Mouse (Mus musculus): Measurements from ENCODE around the gene Tnnt2. TPM values are rescaled to one million over a fixed set of nuclear protein-coding genes. Genes with fewer than 3 reads are reported as not detected.

Tnnt2 gene
- polyA plus RNA-seq (2014; fragmentation: Nextera tagmentation; extraction: Ambion mirVana): 2.0 and 2.3 TPM in 2 replicates

DNA sequence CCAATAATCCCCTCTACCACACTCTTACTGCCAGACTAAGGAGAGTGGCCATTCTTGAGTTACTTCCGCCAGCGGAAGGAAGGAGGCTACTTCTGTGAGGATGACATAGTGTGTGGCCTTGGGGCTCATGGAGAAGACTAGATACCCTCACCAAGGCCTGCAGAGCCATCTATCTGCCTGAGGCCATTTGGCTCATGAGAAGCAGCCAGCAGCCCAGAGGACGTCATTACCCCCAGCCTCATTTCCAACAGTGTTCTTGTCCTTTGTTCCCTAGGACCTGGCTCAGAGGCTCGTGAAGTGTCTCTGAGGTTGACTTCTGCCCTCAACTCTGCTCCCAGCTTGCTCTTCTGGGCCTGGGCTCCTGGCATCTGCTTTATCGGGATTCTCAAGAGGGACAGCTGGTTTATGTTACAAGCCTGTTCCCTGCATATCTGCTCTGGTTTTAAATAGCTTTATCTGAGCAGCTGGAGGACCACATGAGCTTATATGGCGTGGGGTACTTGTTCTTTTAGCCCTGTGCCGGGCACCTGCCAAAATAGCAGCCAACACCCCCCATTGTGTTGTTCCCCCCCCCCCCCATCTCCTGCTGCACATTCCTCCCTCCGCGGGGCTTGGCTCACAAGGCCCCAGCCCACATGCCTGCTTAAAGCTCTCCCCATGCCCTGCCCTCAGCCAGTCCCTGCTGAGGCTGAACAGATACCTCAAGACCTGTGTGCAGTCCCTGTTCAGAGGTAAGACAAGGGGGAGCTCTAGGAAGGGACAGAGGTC, at the start of gene Tnnt2:
Tnnt2 (plus strand) TSS at position 639 of the 768 bp plus-strand sequence.
- H3K9me3 ChIP-seq (ENCODE audit: control insufficient read depth, low read length): no peaks in the 10 kb centered on the region
- no peak within 1 kb of the TSS for H3K4me3 ChIP-seq (ENCODE audit: low read length)
- 45% methylated on average over 9 of the region's 9 CpGs for WGBS
- no peak for ATAC-seq (ENCODE audit: low FRiP score, low TSS enrichment)
- H3K4me1 ChIP-seq (ENCODE audit: control insufficient read depth, insufficient read depth, low read length): peaks cover 9% of the 10 kb centered on the region
- no peak within 1 kb of the TSS for H3K27ac ChIP-seq (ENCODE audit: low read depth, low read length)
- H3K36me3 ChIP-seq (ENCODE audit: control insufficient read depth, insufficient read depth, low read length): no peaks in the 10 kb centered on the region
- no peaks in the 10 kb centered on the region for H3K27me3 ChIP-seq (ENCODE audit: control insufficient read depth, insufficient read depth, low read length)
- no peak within 1 kb of the TSS for H3K9ac ChIP-seq (ENCODE audit: low read depth, low read length)
- no peak within 1 kb of the TSS for H3K4me2 ChIP-seq (replicated peaks; ENCODE audit: low read depth, low read length)

DNA sequence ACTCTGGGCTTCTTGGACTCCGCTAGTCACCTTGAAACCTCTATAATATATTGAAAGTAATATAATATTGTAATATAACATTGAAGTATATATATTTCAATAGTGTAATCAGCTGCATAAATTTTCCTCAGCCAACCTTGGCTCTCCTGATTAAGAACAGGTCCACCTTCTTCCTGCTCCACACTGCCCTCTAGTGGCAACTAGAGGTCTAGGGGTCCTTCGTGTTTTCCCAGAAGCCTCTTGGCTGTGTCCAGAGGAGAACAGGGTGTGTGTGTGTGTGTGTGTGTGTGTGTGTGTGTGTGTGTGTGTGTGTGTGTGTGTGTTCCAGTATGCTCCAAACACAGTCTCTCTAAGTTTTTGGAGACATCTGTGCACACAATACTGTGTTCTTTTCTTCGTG, 48.4 kb upstream of the Tnnt2 start:
- Histone ChIP-seq H3K9ac (ENCODE audit: low read depth, low read length) (no peak overlapping the region), H3K36me3 (ENCODE audit: control insufficient read depth, insufficient read depth, low read length) (no peaks in the 10 kb centered on the region), H3K4me2 (replicated peaks; ENCODE audit: low read depth, low read length) (no peak overlapping the region), H3K4me3 (ENCODE audit: low read length) (no peak overlapping the region), H3K27me3 (ENCODE audit: control insufficient read depth, insufficient read depth, low read length) (no peaks in the 10 kb centered on the region), H3K4me1 (ENCODE audit: control insufficient read depth, insufficient read depth, low read length) (no peaks in the 10 kb centered on the region; the same call in 1 of the 2 replicates), H3K9me3 (ENCODE audit: control insufficient read depth, low read length) (no peaks in the 10 kb centered on the region), H3K27ac (ENCODE audit: low read depth, low read length) (no peak overlapping the region)
- WGBS: 54% methylated on average over 3 of the region's 3 CpGs
- ATAC-seq (ENCODE audit: low FRiP score, low TSS enrichment): peak; percentile 22; the same call in 1 of the 2 replicates

DNA sequence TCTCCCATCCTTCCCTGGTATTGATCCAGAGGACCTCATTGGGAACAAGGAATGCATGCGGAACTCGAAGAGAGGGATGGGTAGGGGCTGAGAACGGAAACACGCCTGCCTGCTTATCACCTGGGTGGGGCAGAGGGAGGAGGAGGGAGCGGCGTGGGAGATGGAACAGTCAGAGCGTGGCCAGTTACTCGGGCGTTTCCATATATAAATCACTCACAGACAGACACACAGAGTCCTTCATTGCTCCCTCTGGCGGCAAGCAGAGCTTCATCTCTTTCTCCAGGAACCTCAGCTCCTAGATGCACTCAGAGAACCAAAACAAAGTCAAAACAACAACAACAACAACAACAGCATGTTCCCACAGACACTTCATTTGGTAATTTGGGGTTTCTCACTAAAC, 47.4 kb upstream of the Tnnt2 start:
- no peak overlapping the region for H3K9ac ChIP-seq (ENCODE audit: low read depth, low read length)
- 0 out of 2 replicates have a peak overlapping the region, but pooled peaks have one; percentile 15 for H3K4me2 ChIP-seq (replicated peaks; ENCODE audit: low read depth, low read length)
- H3K36me3 ChIP-seq (ENCODE audit: control insufficient read depth, insufficient read depth, low read length): no peaks in the 10 kb centered on the region
- H3K4me1 ChIP-seq (ENCODE audit: control insufficient read depth, insufficient read depth, low read length): peaks cover 6% of the 10 kb centered on the region
- peak; percentile 68 for ATAC-seq (ENCODE audit: low FRiP score, low TSS enrichment)
- 4% methylated on average over 10 of the region's 10 CpGs for WGBS
- H3K9me3 ChIP-seq (ENCODE audit: control insufficient read depth, low read length): no peaks in the 10 kb centered on the region
- peak overlapping the region; percentile 13; the same call in 1 of the 2 replicates for H3K27ac ChIP-seq (ENCODE audit: low read depth, low read length)
- no peak overlapping the region for H3K4me3 ChIP-seq (ENCODE audit: low read length)
- H3K27me3 ChIP-seq (ENCODE audit: control insufficient read depth, insufficient read depth, low read length): no peaks in the 10 kb centered on the region

DNA sequence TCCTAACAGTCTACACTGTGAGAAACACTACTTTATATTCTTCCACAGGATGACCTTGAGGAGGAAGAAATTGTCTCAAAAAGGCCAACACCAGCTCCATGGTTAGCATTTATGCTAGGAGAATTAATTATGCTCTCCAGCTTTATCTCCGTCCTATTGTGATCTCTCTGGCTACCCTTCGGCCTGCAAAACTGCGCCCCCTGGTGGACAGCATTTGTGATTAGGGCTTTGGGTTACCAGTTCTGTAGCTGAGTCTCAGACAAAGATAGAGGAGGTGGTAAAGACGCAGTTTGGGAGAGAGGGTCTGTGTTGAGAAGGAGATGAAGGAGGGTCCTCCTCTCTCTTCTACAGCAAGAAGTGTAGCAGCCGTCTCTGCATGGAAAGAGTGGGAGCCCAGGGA, 46.3 kb upstream of the Tnnt2 start:
- Histone ChIP-seq H3K27me3 (ENCODE audit: control insufficient read depth, insufficient read depth, low read length) (no peaks in the 10 kb centered on the region), H3K36me3 (ENCODE audit: control insufficient read depth, insufficient read depth, low read length) (no peaks in the 10 kb centered on the region), H3K9me3 (ENCODE audit: control insufficient read depth, low read length) (no peaks in the 10 kb centered on the region), H3K27ac (ENCODE audit: low read depth, low read length) (no peak overlapping the region), H3K4me3 (ENCODE audit: low read length) (no peak overlapping the region), H3K4me2 (replicated peaks; ENCODE audit: low read depth, low read length) (no peak overlapping the region), H3K9ac (ENCODE audit: low read depth, low read length) (no peak overlapping the region), H3K4me1 (ENCODE audit: control insufficient read depth, insufficient read depth, low read length) (peaks cover 16% of the 10 kb centered on the region)
- WGBS: 8% methylated on average over 5 of the region's 5 CpGs
- ATAC-seq (ENCODE audit: low FRiP score, low TSS enrichment): no peak

DNA sequence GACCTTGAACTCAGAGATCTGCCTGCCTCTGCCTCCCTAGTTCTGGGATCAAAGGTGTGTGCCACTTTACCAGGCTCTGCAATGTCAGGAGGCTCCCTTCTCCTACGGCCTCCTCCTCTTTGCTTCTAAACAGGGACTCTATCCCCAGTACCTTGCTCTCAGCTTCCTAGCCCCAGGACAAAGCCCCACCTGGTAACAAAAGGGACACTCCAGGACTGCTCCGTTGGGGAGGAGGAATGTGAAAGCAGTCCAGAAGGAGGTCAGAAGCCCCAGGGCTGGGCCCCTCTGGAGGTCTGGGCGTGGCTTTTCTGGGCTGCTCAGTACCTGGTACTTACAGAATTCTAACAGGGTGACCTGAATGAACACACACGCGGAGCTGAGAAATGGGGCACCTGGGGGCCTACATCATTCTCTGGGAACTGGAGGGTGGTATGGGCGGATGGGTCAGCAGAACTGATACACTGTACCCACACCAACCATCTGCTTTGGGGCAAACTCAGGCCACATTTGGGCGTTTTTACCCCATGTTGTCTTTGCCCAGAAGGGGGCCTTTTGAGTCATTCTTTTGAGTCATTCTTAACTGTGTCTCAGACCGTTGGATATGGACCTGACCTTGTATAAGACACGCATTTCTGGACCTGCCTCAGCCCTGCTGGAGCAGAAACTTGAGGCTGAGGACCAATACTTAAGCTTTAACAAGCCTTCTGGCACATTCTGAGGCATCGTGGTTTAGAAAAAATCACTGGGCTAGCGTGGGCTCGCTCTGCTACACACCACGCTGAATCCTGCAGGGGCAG, 43.8 kb upstream of the Tnnt2 start:
- H3K9ac ChIP-seq (ENCODE audit: low read depth, low read length): no peak overlapping the region
- WGBS: 70% methylated on average over 13 of the region's 13 CpGs
- peak overlapping the region; percentile 79; the same call in 1 of the 2 replicates for H3K27ac ChIP-seq (ENCODE audit: low read depth, low read length)
- no peaks in the 10 kb centered on the region for H3K9me3 ChIP-seq (ENCODE audit: control insufficient read depth, low read length)
- no peaks in the 10 kb centered on the region for H3K36me3 ChIP-seq (ENCODE audit: control insufficient read depth, insufficient read depth, low read length)
- peaks cover 22% of the 10 kb centered on the region for H3K4me1 ChIP-seq (ENCODE audit: control insufficient read depth, insufficient read depth, low read length)
- ATAC-seq (ENCODE audit: low FRiP score, low TSS enrichment): no peak
- H3K4me3 ChIP-seq (ENCODE audit: low read length): no peak overlapping the region
- no peak overlapping the region for H3K4me2 ChIP-seq (replicated peaks; ENCODE audit: low read depth, low read length)
- H3K27me3 ChIP-seq (ENCODE audit: control insufficient read depth, insufficient read depth, low read length): no peaks in the 10 kb centered on the region

DNA sequence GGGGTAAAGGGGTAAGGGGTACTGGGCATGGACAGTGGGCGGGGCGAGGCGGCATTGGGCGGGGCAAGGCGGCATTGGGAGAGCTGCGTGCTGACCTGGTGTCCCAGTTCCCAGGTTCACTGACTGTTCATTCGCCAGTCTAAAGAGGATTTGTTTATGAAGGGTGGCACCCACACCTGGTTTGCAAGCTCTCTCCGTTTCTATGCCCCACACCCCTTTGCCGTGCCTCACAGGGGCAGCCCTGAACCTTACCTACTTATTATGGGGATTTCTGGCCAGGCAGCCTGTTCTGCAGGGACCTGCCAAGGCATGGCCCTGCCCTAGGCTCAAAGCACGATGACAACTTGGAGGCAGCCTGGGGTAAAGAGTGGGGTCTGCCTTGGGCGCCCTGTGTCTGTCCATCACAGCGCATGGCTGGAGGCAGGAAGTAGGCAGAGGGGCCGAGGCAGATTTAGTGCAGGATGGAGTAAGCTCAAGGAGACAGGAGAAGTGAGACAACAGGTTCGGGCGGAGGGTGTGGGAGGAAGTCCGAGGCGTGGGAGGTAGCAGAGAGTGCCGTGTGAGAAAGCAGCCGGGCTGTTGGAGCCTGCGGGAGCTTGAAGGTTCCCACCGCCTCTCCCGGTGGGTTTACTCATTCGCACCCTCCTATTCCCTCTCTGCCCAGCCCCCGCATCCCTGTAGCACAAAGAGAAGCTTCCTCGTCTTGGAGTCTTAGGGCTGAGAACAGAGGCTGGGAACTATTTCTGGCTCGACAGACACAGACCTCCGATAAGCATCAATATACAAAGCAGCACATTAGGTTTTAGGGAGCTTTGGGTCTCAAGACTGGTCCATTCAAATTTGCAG, 42.6 kb upstream of the Tnnt2 start:
- Histone ChIP-seq H3K36me3 (ENCODE audit: control insufficient read depth, insufficient read depth, low read length) (no peaks in the 10 kb centered on the region), H3K9me3 (ENCODE audit: control insufficient read depth, low read length) (no peaks in the 10 kb centered on the region), H3K9ac (ENCODE audit: low read depth, low read length) (peak overlapping the region; percentile 52), H3K4me3 (ENCODE audit: low read length) (peak overlapping the region; percentile 20; the same call in 1 of the 2 replicates), H3K4me2 (replicated peaks; ENCODE audit: low read depth, low read length) (peak overlapping the region; percentile 50), H3K27ac (ENCODE audit: low read depth, low read length) (peak overlapping the region; percentile 79), H3K4me1 (ENCODE audit: control insufficient read depth, insufficient read depth, low read length) (peaks cover 22% of the 10 kb centered on the region), H3K27me3 (ENCODE audit: control insufficient read depth, insufficient read depth, low read length) (no peaks in the 10 kb centered on the region)
- 7% methylated on average over 27 of the region's 27 CpGs for WGBS
- ATAC-seq (ENCODE audit: low FRiP score, low TSS enrichment): peak; percentile 72

DNA sequence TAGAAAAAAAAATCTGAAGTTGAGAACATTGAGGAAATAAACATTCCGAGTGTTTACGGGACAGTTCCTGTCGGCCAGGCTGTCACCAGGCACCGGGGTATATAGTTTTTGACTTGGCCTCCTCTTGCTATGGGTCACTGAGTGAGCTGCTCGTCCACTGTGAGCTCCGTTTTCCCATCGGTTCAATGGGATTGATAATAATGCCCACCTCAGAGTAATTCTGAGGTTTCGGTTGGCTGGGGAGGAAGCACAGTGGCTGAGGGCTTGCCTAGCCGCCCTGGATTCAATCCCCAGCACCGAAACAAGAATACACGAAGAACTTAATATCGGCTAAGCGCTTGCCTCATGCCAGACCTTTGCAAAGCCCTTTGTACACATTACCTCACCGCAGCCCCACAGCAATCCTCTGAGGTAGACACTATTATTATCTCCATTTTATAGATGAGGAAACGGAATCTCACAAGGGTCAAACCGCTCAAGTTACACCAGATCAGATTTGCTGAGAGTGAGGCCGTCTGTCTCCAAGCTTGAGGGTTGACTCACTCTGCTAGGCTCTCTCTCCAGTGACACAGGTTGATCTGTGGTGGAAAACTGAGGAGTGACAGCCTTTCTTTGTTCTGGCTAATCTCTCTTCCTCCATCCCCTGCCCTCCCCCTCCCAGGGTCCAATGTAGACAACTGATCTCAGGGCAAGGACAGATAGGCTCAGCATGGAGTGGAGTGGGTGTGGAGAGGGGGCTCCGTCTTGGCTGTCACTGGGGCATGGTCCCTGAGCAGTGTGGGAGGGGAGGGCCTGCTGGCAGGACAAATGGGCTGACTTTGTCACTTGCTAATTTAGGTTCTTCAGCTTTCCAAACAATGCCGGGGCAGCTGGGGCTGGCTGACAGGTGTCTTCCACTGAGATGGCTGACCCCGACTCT, 41.7 kb upstream of the Tnnt2 start:
- peak overlapping the region; percentile 52 for H3K9ac ChIP-seq (ENCODE audit: low read depth, low read length)
- peak; percentile 69 for ATAC-seq (ENCODE audit: low FRiP score, low TSS enrichment)
- 10% methylated on average over 20 of the region's 20 CpGs for WGBS

DNA sequence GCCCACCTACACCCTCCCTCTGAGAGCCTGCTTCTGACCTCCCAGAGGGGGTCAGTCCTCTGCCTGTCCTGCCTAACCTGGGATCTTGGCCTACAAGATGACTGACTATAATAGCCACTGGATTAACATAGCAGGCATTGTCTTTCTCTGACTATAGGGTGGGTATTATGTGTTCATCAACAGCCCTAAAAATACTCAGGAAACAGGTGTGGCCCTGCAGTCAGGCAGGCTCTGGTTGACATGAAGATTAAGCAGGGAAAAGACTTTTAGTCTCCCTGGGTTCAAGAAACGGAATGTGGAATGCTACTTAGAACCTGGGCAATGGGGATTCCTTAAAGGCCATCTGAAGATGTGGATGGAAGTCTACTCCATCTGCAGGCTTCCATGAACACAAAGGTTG, 37.7 kb upstream of the Tnnt2 start:
- no peak overlapping the region for H3K4me3 ChIP-seq (ENCODE audit: low read length)
- no peaks in the 10 kb centered on the region for H3K27me3 ChIP-seq (ENCODE audit: control insufficient read depth, insufficient read depth, low read length)
- ATAC-seq (ENCODE audit: low FRiP score, low TSS enrichment): no peak
- H3K4me1 ChIP-seq (ENCODE audit: control insufficient read depth, insufficient read depth, low read length): peaks cover 45% of the 10 kb centered on the region
- no peak overlapping the region for H3K27ac ChIP-seq (ENCODE audit: low read depth, low read length)
- H3K4me2 ChIP-seq (replicated peaks; ENCODE audit: low read depth, low read length): no peak overlapping the region
- H3K9ac ChIP-seq (ENCODE audit: low read depth, low read length): no peak overlapping the region
- H3K36me3 ChIP-seq (ENCODE audit: control insufficient read depth, insufficient read depth, low read length): no peaks in the 10 kb centered on the region
- no peaks in the 10 kb centered on the region for H3K9me3 ChIP-seq (ENCODE audit: control insufficient read depth, low read length)
- WGBS: 81% methylated on average over 1 of the region's 1 CpGs

More for the DNA sequence above, 41.7 kb upstream of the Tnnt2 start:
- no peaks in the 10 kb centered on the region for H3K36me3 ChIP-seq (ENCODE audit: control insufficient read depth, insufficient read depth, low read length)
- H3K9me3 ChIP-seq (ENCODE audit: control insufficient read depth, low read length): no peaks in the 10 kb centered on the region
- peak overlapping the region; percentile 79 for H3K27ac ChIP-seq (ENCODE audit: low read depth, low read length)
- H3K4me1 ChIP-seq (ENCODE audit: control insufficient read depth, insufficient read depth, low read length): peaks cover 30% of the 10 kb centered on the region
- no peaks in the 10 kb centered on the region for H3K27me3 ChIP-seq (ENCODE audit: control insufficient read depth, insufficient read depth, low read length)
- peak overlapping the region; percentile 50 for H3K4me2 ChIP-seq (replicated peaks; ENCODE audit: low read depth, low read length)
- peak overlapping the region; percentile 20; the same call in 1 of the 2 replicates for H3K4me3 ChIP-seq (ENCODE audit: low read length)

Data from kidney, embryonic 14.5 days (tissue).